Comparison of ENCODE assay signal across 8 mouse cellular contexts in genomic region chr11:78245627-78246317, GRCm38 (mm10). TPM values are rescaled to one million over a fixed set of nuclear protein-coding genes. Genes with fewer than 3 reads are reported as not detected.
DNase-seq lines count a peak whose midpoint lies in the region; ATAC-seq and TF ChIP-seq lines count a peak whose summit lies in the region.

TSS of gene Sdf2 (plus strand) at chr11:78245746.
TSS of gene Supt6 (minus strand) at chr11:78245987.

- H3K27ac ChIP-seq in cortical plate, adult 2 months (ENCODE audit: insufficient read depth, low read length): peak within 1 kb of the TSS; percentile 71

- H3K4me1 ChIP-seq in cortical plate, adult 2 months (ENCODE audit: control insufficient read depth, insufficient read depth, low read length): peaks cover 4% of the 10 kb centered on the region; the same call in 1 of the 2 replicates

- peak within 1 kb of the TSS; percentile 87 for H3K4me3 ChIP-seq in cortical plate, adult 2 months (ENCODE audit: insufficient read depth, low read length)

- DNase-seq in gastrocnemius, postnatal 10 days: peak; percentile 88
- peak; percentile 97 for DNase-seq in induced T-regulatory cell, adult 2 months (ENCODE audit: low read depth)
- DNase-seq in left cerebral cortex, adult 9 months (ENCODE audit: low spot score in 2 of 2): peak; percentile 61 to 87
- DNase-seq in right cerebral cortex, postnatal 14 days: peak; percentile 83
- peak; percentile 90 for DNase-seq in urinary bladder, postnatal 36 days (ENCODE audit: low spot score in 2 of 2)

- ATAC-seq in activated CD4-positive, CD25-positive, alpha-beta regulatory T cell, adult 4 months: peak; percentile 86
- ATAC-seq in megakaryocyte progenitor cell, adult 5-6 weeks (replicated peaks; ENCODE audit: poor library complexity): peak; percentile 92

- TF ChIP-seq CTCF in cortical plate, adult 2 months (IDR thresholded peaks at IDR 0.05; ENCODE audit: extremely low read depth, insufficient read depth, low read length): no peak

- peak; percentile 76 for TF ChIP-seq POLR2A in cortical plate, adult 2 months (IDR thresholded peaks at IDR 0.05; ENCODE audit: extremely low read depth, insufficient read depth, low read length)

RNA-seq across cellular contexts. Expression of gene Sdf2, which starts in this region (rescaled TPM):
- polyA plus RNA-seq in activated CD4-positive, CD25-positive, alpha-beta regulatory T cell, adult 4 months (2017; shearing (Covaris generic)): 100 to 1,000 TPM; 102 to 108 TPM
- 111 and 115 TPM in 2 replicates for polyA plus RNA-seq in cortical plate, adult 2 months (2012; rRNA removed)
- total RNA-seq in gastrocnemius, postnatal 10 days (2021): 10 to 100 TPM; 47.5 to 48.2 TPM
- total RNA-seq in megakaryocyte progenitor cell, adult 5-6 weeks (2015): 71.8 and 79.5 TPM in 2 replicates
- 36.0 and 38.3 TPM in 2 replicates for total RNA-seq in megakaryocyte progenitor cell, adult 5-6 weeks (2017)

RNA-seq across cellular contexts. Expression of gene Supt6, which starts in this region (rescaled TPM):
- 10 to 100 TPM; 14.4 to 18.0 TPM for polyA plus RNA-seq in activated CD4-positive, CD25-positive, alpha-beta regulatory T cell, adult 4 months (2017; shearing (Covaris generic))
- 39.9 and 40.1 TPM in 2 replicates for polyA plus RNA-seq in cortical plate, adult 2 months (2012; rRNA removed)
- total RNA-seq in gastrocnemius, postnatal 10 days (2021): 10 to 100 TPM; 30.3 to 35.3 TPM
- 34.5 and 36.7 TPM in 2 replicates for total RNA-seq in megakaryocyte progenitor cell, adult 5-6 weeks (2015)
- total RNA-seq in megakaryocyte progenitor cell, adult 5-6 weeks (2017): 35.9 and 39.9 TPM in 2 replicates

Comparison
In these comparisons a context has a peak if more than half of its experiments do, and no peak if none do; other contexts are left out.
1. Peak in every context shown above with its lines: DNase-seq, ATAC-seq, H3K4me3 ChIP-seq and H3K27ac ChIP-seq.